Mouse (Mus musculus) midbrain, embryonic 12.5 days (tissue): ENCODE data around the gene Stoml2. TPM values are rescaled to one million over a fixed set of nuclear protein-coding genes. Genes with fewer than 3 reads are reported as not detected.

ENCODE experiments used
- ATAC-seq: fragments of 200-750 bp; cut with Nextera tagmentation; 2 replicates; pipeline ENCODE4 v1.8.0; 2017; ENCODE audit warnings: low read depth, moderate TSS enrichment, moderate library complexity; ENCODE audit not compliant: low FRiP score
- H3K27ac ChIP-seq: fragments of 300-500 bp; sonication (generic); replicated peaks from 2 replicates; pipeline ENCODE4 v1.5.1; 2016; ENCODE audit warnings: mild to moderate bottlenecking
- H3K27me3 ChIP-seq: fragments of 300-500 bp; sonication (generic); 2 replicates; pipeline ENCODE4 v1.6.1; 2016; ENCODE audit warnings: mild to moderate bottlenecking
- H3K36me3 ChIP-seq: fragments of 300-500 bp; sonication (generic); 2 replicates; pipeline ENCODE4 v1.6.1; 2016
- H3K4me1 ChIP-seq: fragments of 300-500 bp; sonication (generic); 2 replicates; pipeline ENCODE4 v1.6.1; 2016
- H3K4me2 ChIP-seq: fragments of 300-500 bp; sonication (generic); replicated peaks from 2 replicates; pipeline ENCODE4 v1.6.1; 2016; ENCODE audit warnings: mild to moderate bottlenecking, moderate library complexity
- H3K4me3 ChIP-seq: fragments of 300-500 bp; sonication (generic); 2 replicates; pipeline ENCODE4 v1.5.1; 2016; ENCODE audit warnings: mild to moderate bottlenecking
- H3K9ac ChIP-seq: fragments of 300-500 bp; sonication (generic); replicated peaks from 2 replicates; pipeline ENCODE4 v1.6.1; 2016; ENCODE audit warnings: mild to moderate bottlenecking, moderate library complexity
- H3K9me3 ChIP-seq: fragments of 300-500 bp; sonication (generic); 2 replicates; pipeline ENCODE4 v1.6.1; 2016; ENCODE audit warnings: mild to moderate bottlenecking
- WGBS: fragments of 180-500 bp; shearing (Covaris S2); methylation state at CpG from one replicate; pipeline ENCODE4 v1.1.7; 2016; 5-methylcytosine and 5-hydroxymethylcytosine counted together
- polyA plus RNA-seq: library from polyadenylated mRNA; unstranded; fragments of >200 nt; fragmentation: Nextera tagmentation; extraction: Ambion mirVana; gene quantifications from 2 replicates; pipeline ENCODE4 v1.2.1, GENCODE M21; 2016

Gene Stoml2
- 281 and 296 TPM in 2 replicates for polyA plus RNA-seq

GRCm38 (mm10) chr4:43031237-43031995, at the start of gene Stoml2:
Stoml2 (minus strand) TSS chr4:43031710.
- Histone ChIP-seq H3K27ac (peak within 1 kb of the TSS; percentile 93), H3K4me3 (peak within 1 kb of the TSS; percentile 78), H3K9me3 (no peaks in the 10 kb centered on the region), H3K9ac (peak within 1 kb of the TSS; percentile 92), H3K4me1 (peaks cover 21% of the 10 kb centered on the region), H3K36me3 (peaks cover 74% of the 10 kb centered on the region), H3K27me3 (no peaks in the 10 kb centered on the region), H3K4me2 (peak within 1 kb of the TSS; percentile 88)
- 1% methylated on average over 38 of the region's 38 CpGs for WGBS
- ATAC-seq: peak; percentile 96

- 68% methylated on average over 7 of the region's 7 CpGs for WGBS
- Histone ChIP-seq H3K36me3 (no peaks in the 10 kb centered on the region), H3K9ac (no peak overlapping the region), H3K4me2 (no peak overlapping the region), H3K4me3 (no peak overlapping the region), H3K27me3 (no peaks in the 10 kb centered on the region), H3K9me3 (no peaks in the 10 kb centered on the region), H3K27ac (no peak overlapping the region), H3K4me1 (no peaks in the 10 kb centered on the region)
- ATAC-seq: no peak
Measured at GRCm38 (mm10) chr4:43078071-43078718, 46.7 kb upstream of the Stoml2 start.

- Histone ChIP-seq H3K4me2 (no peak overlapping the region), H3K36me3 (no peaks in the 10 kb centered on the region), H3K9ac (no peak overlapping the region), H3K27me3 (no peaks in the 10 kb centered on the region), H3K9me3 (no peaks in the 10 kb centered on the region), H3K4me1 (no peaks in the 10 kb centered on the region), H3K27ac (no peak overlapping the region), H3K4me3 (no peak overlapping the region)
- ATAC-seq: no peak
Measured at GRCm38 (mm10) chr4:43074923-43075322, 43.4 kb upstream of the Stoml2 start.

GRCm38 (mm10) chr4:43065471-43065870, 34.0 kb upstream of the Stoml2 start:
- Histone ChIP-seq H3K4me1 (no peaks in the 10 kb centered on the region), H3K4me2 (no peak overlapping the region), H3K27ac (no peak overlapping the region), H3K9ac (no peak overlapping the region), H3K27me3 (no peaks in the 10 kb centered on the region), H3K4me3 (no peak overlapping the region), H3K9me3 (no peaks in the 10 kb centered on the region), H3K36me3 (no peaks in the 10 kb centered on the region)
- WGBS: 95% methylated on average over 4 of the region's 4 CpGs
- no peak for ATAC-seq

- 44% methylated on average over 3 of the region's 3 CpGs for WGBS
- Histone ChIP-seq H3K27me3 (no peaks in the 10 kb centered on the region; the same call in 1 of the 2 replicates), H3K9ac (no peak overlapping the region)
Measured at GRCm38 (mm10) chr4:43060286-43060685, 28.8 kb upstream of the Stoml2 start.

GRCm38 (mm10) chr4:43059697-43060096, 28.2 kb upstream of the Stoml2 start:
- H3K9ac ChIP-seq: no peak overlapping the region; the same call in 1 of the 2 replicates
- ATAC-seq: no peak
- no peaks in the 10 kb centered on the region for H3K4me1 ChIP-seq
- WGBS: 42% methylated on average over 3 of the region's 3 CpGs
- H3K9me3 ChIP-seq: no peaks in the 10 kb centered on the region
- H3K4me2 ChIP-seq: peak overlapping the region; percentile 77
- H3K36me3 ChIP-seq: no peaks in the 10 kb centered on the region
- peak overlapping the region; percentile 81 for H3K4me3 ChIP-seq
- H3K27ac ChIP-seq: no peak overlapping the region
- H3K27me3 ChIP-seq: no peaks in the 10 kb centered on the region; the same call in 1 of the 2 replicates

More at GRCm38 (mm10) chr4:43060286-43060685, 28.8 kb upstream of the Stoml2 start:
- Histone ChIP-seq H3K4me1 (no peaks in the 10 kb centered on the region), H3K27ac (no peak overlapping the region), H3K4me2 (0 out of 2 replicates have a peak overlapping the region, but pooled peaks have one; percentile 77), H3K9me3 (no peaks in the 10 kb centered on the region), H3K4me3 (no peak overlapping the region), H3K36me3 (no peaks in the 10 kb centered on the region)
- ATAC-seq: no peak

- H3K27me3 ChIP-seq: no peaks in the 10 kb centered on the region; the same call in 1 of the 2 replicates
- H3K4me1 ChIP-seq: no peaks in the 10 kb centered on the region
- peak; percentile 97 for ATAC-seq
- under 1% methylated on average over 78 of the region's 90 CpGs for WGBS
- H3K36me3 ChIP-seq: no peaks in the 10 kb centered on the region
- no peaks in the 10 kb centered on the region for H3K9me3 ChIP-seq
- peak within 1 kb of the TSS; percentile 81 for H3K4me3 ChIP-seq
- H3K9ac ChIP-seq: peak within 1 kb of the TSS; percentile 75
- H3K4me2 ChIP-seq: peak within 1 kb of the TSS; percentile 77
- H3K27ac ChIP-seq: peak within 1 kb of the TSS; percentile 78
Measured at GRCm38 (mm10) chr4:43058753-43059654, 27.5 kb upstream of the Stoml2 start, which contains the start of gene Unc13b. Unc13b (plus strand) TSS chr4:43058953.

GRCm38 (mm10) chr4:43058392-43058752, 26.9 kb upstream of the Stoml2 start:
- H3K4me3 ChIP-seq: peak overlapping the region; percentile 81
- no peaks in the 10 kb centered on the region for H3K4me1 ChIP-seq
- H3K36me3 ChIP-seq: no peaks in the 10 kb centered on the region
- no peak overlapping the region for H3K27ac ChIP-seq
- H3K9ac ChIP-seq: no peak overlapping the region
- peak; percentile 14; the same call in 1 of the 2 replicates for ATAC-seq
- H3K4me2 ChIP-seq: peak overlapping the region; percentile 77
- H3K27me3 ChIP-seq: no peaks in the 10 kb centered on the region; the same call in 1 of the 2 replicates
- H3K9me3 ChIP-seq: no peaks in the 10 kb centered on the region
- WGBS: 24% methylated on average over 8 of the region's 8 CpGs

GRCm38 (mm10) chr4:43057654-43058053, 26.1 kb upstream of the Stoml2 start:
- Histone ChIP-seq H3K36me3 (no peaks in the 10 kb centered on the region), H3K4me2 (no peak overlapping the region), H3K4me3 (no peak overlapping the region), H3K9ac (no peak overlapping the region), H3K9me3 (no peaks in the 10 kb centered on the region), H3K4me1 (no peaks in the 10 kb centered on the region), H3K27ac (no peak overlapping the region), H3K27me3 (no peaks in the 10 kb centered on the region; the same call in 1 of the 2 replicates)
- ATAC-seq: no peak
- 95% methylated on average over 5 of the region's 5 CpGs for WGBS

- no peaks in the 10 kb centered on the region for H3K36me3 ChIP-seq
- H3K4me1 ChIP-seq: peaks cover 3% of the 10 kb centered on the region; the same call in 1 of the 2 replicates
- H3K4me2 ChIP-seq: no peak overlapping the region
- no peaks in the 10 kb centered on the region; the same call in 1 of the 2 replicates for H3K27me3 ChIP-seq
- no peak for ATAC-seq
- H3K9me3 ChIP-seq: no peaks in the 10 kb centered on the region
- no peak overlapping the region for H3K4me3 ChIP-seq
- WGBS: 15% methylated on average over 4 of the region's 4 CpGs
- H3K27ac ChIP-seq: no peak overlapping the region
- no peak overlapping the region for H3K9ac ChIP-seq
Measured at GRCm38 (mm10) chr4:43052627-43053026, 21.1 kb upstream of the Stoml2 start.

GRCm38 (mm10) chr4:43047231-43047630, 15.7 kb upstream of the Stoml2 start:
- Histone ChIP-seq H3K9ac (peak overlapping the region; percentile 25; the same call in 1 of the 2 replicates), H3K4me1 (peaks cover 30% of the 10 kb centered on the region), H3K4me3 (0 out of 2 replicates have a peak overlapping the region, but pooled peaks have one; percentile 6), H3K27me3 (no peaks in the 10 kb centered on the region), H3K9me3 (no peaks in the 10 kb centered on the region), H3K4me2 (peak overlapping the region; percentile 63), H3K27ac (no peak overlapping the region), H3K36me3 (no peaks in the 10 kb centered on the region)
- no peak for ATAC-seq
- WGBS: 6% methylated on average over 5 of the region's 5 CpGs
